Mouse (Mus musculus) heart, adult 2 months (tissue): ENCODE measurements around the gene Boll.

Experiments used
- CTCF ChIP-seq: fragments of 200-600 bp; IDR thresholded peaks from 2 replicates; pipeline ENCODE4 v1.8.1; 2022; ENCODE audit warnings: antibody characterized with exemption, mild to moderate bottlenecking, moderate library complexity
- EP300 ChIP-seq: fragments of 200-500 bp; IDR thresholded peaks from 2 replicates; pipeline ENCODE4 v1.6.1; 2011; ENCODE audit warnings: low read depth, low read length, control low read depth; ENCODE audit not compliant: insufficient read depth
- POLR2A ChIP-seq: fragments of 200-500 bp; IDR thresholded peaks from 2 replicates; pipeline ENCODE4 v1.6.1; 2011; ENCODE audit warnings: mild to moderate bottlenecking, low read depth, low read length, control low read depth; ENCODE audit not compliant: insufficient read depth

DNA sequence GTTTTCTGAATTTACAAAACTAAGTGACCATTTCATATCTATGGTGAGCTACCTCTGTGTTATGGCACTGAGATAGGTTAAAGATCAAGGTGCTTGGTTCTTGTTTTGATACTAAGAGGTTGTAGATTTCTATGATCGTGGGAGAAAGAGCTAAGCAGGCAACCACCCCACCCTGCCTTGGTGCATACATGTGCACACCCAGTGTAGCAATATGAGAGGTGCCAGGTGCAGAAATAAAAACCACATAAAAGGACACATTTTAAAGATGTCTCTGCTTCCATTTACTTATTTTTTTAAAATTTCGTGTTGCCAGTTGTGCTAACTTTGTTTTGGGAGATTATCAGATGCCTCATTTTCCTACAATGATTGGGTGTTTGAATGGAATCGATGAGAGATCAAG is 9.4 kb upstream of the Boll start:
- TF ChIP-seq CTCF = no peak
- TF ChIP-seq POLR2A = no peak
- no peak for TF ChIP-seq EP300
